Mouse (Mus musculus): Measurements from ENCODE around the gene Ptpn9.

Ptpn9 gene

GRCm38 (mm10) chr9:57014766-57015165 lies 20.0 kb downstream of the Ptpn9 start:
- no peak for DNase-seq (ENCODE audit: low spot score)

- no peak for DNase-seq (ENCODE audit: low spot score)
Observed at GRCm38 (mm10) chr9:57017631-57018030, 22.9 kb downstream of the Ptpn9 start.

GRCm38 (mm10) chr9:57031756-57032155 lies 37.0 kb downstream of the Ptpn9 start:
- no peak for DNase-seq (ENCODE audit: low spot score)

- DNase-seq (ENCODE audit: low spot score): no peak
Observed at GRCm38 (mm10) chr9:57056237-57056636, 61.5 kb downstream of the Ptpn9 start.

- no peak for DNase-seq (ENCODE audit: low spot score)
Observed at GRCm38 (mm10) chr9:57064164-57064563, 69.4 kb downstream of the Ptpn9 start.

- DNase-seq (ENCODE audit: low spot score): no peak
Observed at GRCm38 (mm10) chr9:57068266-57068665, 73.5 kb downstream of the Ptpn9 start.

GRCm38 (mm10) chr9:57070262-57070661 lies 75.5 kb downstream of the Ptpn9 start:
- DNase-seq (ENCODE audit: low spot score): no peak

- no peak for DNase-seq (ENCODE audit: low spot score)
Observed at GRCm38 (mm10) chr9:57070800-57071545, 76.2 kb downstream of the Ptpn9 start.

GRCm38 (mm10) chr9:57071801-57072351 lies 77.2 kb downstream of the Ptpn9 start, which contains the start of gene Sin3a:
Gene Sin3a (plus strand): TSS chr9:57072040.
- peak; percentile 65 for DNase-seq (ENCODE audit: low spot score)

- DNase-seq (ENCODE audit: low spot score): no peak
Observed at GRCm38 (mm10) chr9:57072526-57072988, 77.8 kb downstream of the Ptpn9 start.

- peak; percentile 96 for DNase-seq (ENCODE audit: low spot score)
Observed at GRCm38 (mm10) chr9:57072989-57073789, 78.5 kb downstream of the Ptpn9 start.

- no peak for DNase-seq (ENCODE audit: low spot score)
Observed at GRCm38 (mm10) chr9:57073790-57074094, 79.0 kb downstream of the Ptpn9 start.

- DNase-seq (ENCODE audit: low spot score): peak; percentile 35
Observed at GRCm38 (mm10) chr9:57074171-57074821, 79.6 kb downstream of the Ptpn9 start.

- peak; percentile 65 for DNase-seq (ENCODE audit: low spot score)
Observed at GRCm38 (mm10) chr9:57074822-57075603, 80.3 kb downstream of the Ptpn9 start.

GRCm38 (mm10) chr9:57075681-57076381 lies 81.1 kb downstream of the Ptpn9 start:
- DNase-seq (ENCODE audit: low spot score): peak; percentile 96

- peak; percentile 92 for DNase-seq (ENCODE audit: low spot score)
Observed at GRCm38 (mm10) chr9:57076701-57077660, 82.3 kb downstream of the Ptpn9 start.

GRCm38 (mm10) chr9:57082236-57082635 lies 87.5 kb downstream of the Ptpn9 start:
- DNase-seq (ENCODE audit: low spot score): no peak

Measured in ovary, postnatal 36 days (tissue).